Mouse (Mus musculus) v-Abl transformed pro-B cells (cell line): ENCODE data around the gene Fam129b.

Source experiments
- in situ Hi-C, 2 experiments: fragments of 400-800 bp; cut with MboI; formaldehyde crosslinking; loops; one replicate each; pipeline ENCODE4 v1.15.1; 2025; ENCODE audit not compliant: unreplicated experiment in 2 of 2

The Fam129b gene

DNA sequence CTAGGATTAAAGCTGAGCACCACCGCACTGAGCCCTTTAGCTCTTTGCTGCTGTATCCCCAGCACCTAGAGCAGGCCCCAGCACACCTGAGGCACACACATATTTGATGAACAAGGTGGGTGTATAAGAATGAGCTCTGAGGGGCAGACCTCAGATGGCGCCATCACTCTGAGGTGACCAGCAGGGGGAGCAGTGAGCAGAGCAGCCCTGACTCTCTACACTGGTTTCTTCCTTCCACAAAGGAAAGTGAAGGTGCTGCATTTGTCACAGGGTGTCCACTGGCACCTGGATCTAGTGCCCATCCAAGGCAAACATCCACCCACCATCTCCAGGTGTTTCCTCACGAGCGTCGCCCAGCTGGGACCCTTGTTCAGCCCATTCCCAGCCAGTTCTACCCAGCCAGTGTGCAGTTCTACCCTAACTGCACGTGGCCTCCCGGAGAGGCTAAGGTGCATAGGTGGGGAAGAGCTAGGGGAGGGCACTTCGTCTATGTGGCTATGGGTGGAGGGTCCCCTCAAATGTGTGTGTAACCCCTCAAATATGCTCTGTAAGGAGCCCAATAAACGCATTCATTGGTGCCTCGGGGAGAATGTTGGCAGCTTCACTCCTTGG, 16.8 kb upstream of the Fam129b start:
- in situ Hi-C loops = no loop called here

DNA sequence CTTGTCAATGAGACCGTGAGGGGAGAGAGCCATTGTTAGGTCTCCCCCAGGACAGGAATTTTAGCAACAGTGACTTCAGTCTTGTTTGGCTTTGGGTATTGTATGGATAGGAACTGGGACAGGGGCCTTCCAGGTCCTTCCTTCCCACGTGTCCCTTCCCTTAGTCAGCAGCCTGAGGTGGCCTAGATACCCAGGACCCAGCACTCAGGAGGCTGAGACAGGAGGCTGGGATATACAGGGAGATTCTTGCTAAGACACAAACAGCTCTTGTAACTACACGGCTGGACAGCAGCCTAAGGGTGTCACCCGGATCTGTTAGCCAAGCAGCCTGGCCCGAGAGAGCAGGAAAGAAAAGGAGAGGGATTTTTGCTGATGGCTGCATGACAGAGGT, 16.3 kb upstream of the Fam129b start:
- in situ Hi-C loops = loop anchor here (5.0 kb wide), 1 partner anchor 53 kb away; no protein-coding TSS in a partner anchor

GRCm38 (mm10) chr2:32860799-32861198, 15.1 kb upstream of the Fam129b start:
- in situ Hi-C loops = loop anchor here (5.0 kb wide), 1 partner anchor 52 kb away; no protein-coding TSS in a partner anchor

- in situ Hi-C loops = loop anchor here (5.0 kb wide), 1 partner anchor 49 kb away; no protein-coding TSS in a partner anchor
These were observed 12.6 kb upstream of the Fam129b start for GRCm38 (mm10) chr2:32863317-32863716.

GRCm38 (mm10) chr2:32864755-32865154, 11.2 kb upstream of the Fam129b start:
- in situ Hi-C loops = loop anchor here (5.0 kb wide), 1 partner anchor 48 kb away; no protein-coding TSS in a partner anchor

DNA sequence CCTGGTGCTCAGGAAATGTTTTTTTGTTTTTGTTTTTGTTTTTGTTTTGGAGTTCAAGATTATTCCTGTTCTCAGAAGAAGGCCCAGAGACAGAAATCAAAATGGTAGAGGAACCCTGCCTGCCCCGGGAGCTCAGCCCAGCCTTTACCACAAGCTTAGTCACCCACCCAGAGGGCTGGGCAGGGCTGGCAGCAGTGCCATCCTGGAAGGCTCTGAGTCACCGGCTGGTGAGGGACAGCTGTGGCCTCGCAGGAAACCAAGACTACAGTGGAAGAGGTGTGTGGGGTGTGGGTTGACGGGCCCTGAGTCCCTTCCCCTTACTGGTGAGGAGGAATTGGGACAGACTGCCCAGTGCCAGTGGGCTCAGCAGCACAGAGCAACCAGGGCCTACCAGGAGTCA, 8.6 kb upstream of the Fam129b start:
- in situ Hi-C loops = no loop called here

- in situ Hi-C loops = no loop called here
These were observed 6.1 kb upstream of the Fam129b start for GRCm38 (mm10) chr2:32869721-32870274.

- in situ Hi-C loops = no loop called here
These were observed 5.4 kb upstream of the Fam129b start for GRCm38 (mm10) chr2:32870275-32871100.

DNA sequence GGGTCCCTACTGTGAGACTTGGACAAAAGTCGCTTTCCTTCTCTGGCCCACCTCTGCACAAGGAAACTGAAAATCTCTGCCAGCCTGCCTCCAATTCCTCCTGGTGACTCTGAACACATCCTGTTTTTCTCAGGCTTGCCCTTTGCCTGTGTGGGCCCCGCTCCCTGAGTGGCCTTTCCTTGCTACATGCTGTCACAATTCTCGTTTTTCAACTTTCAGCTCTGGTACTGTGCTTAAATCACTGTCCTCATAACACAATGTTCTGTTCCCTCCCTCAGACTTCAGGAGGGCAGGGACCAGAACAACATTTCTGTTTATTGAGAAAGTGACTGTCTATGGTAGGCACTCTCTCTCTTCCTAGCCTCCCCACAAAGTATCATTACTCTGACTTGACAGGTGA, 1.8 kb upstream of the Fam129b start:
- in situ Hi-C loops = no loop called here

DNA sequence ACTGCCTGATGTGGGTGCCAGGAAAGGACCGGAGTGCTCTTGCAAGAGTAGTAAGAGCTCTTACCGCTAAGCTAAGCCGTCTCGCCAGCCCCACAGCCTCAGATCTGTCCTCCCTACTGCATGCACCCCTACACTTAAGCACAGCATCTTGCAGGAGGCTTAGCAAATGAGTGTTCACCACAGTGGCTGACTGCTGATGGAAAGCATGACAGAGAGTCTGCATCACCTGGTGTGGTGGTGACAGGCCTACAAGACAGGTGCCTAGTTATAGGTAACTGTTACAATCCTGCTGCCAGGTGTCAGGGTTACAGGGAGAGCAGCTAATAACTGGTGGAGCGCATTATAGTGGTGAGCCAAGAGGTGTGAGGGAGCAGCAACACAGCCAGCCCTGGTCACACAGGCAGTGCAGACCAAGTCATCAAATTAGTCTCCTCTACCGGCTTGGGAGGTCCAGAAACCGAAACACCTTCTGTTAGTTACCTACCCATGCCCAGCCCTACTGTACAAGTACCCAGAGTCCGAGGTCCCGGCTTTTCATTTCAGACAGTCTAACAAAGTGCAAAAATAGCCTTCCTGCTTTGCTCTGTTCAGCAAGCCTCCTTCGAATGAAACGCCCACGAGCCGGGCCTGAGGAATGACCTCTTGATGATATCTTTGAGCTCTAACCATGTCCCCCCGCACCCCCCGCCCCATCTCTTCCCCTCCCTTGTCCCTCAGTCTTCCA, 801 bp upstream of the Fam129b start:
- in situ Hi-C loops = no loop called here

DNA sequence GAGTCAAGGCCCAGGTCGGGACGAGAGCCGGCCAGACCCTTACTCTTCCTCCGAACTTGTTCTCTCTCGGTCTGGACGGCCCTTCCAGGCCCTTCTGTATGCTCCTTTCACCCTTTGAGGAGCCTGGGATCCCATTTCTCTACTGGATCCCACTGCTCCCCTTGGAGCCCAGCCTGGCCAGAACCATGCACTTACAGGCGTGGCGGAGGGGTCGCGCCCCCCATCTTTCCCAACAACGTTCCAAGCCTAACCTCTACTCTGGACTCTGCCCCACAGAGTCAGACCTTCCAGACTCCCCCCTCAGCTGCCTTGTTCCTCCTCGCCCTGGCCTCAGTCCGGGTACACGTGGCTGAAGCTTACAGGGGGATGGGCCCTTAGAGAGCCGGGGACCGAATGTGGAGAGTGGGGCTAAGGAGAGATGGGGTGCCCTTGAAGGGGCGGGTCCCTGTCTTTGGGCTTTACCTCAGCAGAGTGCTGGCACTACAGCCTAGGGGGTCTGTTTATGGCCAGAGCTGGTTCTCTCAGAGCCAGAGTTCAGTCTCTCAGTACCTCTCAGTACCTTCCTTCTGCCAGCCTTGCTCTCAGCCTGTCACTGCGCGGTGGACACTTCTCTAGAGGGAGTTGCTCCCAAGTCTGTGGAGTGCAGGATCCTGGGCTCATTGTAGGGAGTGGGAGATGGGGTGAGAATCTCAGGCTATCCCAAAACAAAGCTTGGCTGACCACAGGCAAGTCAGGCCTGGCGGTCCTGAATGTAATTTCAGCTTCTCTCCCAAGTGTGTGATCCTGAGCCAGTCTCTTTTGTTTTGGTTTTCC, 782 bp downstream of the Fam129b start:
- in situ Hi-C loops = no loop called here

GRCm38 (mm10) chr2:32877303-32877702, 1.4 kb downstream of the Fam129b start:
- in situ Hi-C loops = no loop called here

DNA sequence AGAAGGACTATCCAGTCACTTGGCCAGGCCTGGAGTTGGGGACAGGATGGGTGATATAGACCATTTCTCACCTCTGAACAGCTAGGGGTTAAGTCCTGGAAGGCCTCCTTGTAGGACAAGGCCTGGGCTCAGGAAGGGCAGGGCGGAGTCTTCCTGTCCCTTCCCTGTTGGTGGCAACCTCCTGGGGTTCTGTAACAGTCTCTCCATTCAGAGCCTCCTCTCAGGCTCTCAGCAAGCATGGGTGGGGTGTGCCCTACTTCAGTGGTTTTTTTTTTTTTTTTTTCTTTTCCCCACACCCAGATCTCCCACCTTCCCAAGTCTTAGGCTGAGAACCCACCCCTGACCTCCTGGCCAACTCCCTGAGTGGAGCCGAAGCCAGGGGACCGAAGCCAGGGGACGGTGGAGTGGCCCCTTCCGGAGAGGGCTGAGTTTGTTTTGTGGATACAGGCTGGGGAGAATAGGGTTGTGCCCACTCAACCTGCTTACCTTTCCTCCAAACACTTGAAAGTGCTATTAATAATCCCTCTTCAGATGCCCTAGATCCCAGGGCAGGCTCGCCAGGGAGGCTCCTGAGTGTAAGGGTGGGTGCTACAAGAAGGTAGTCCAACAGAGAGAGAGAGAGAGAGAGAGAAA, 2.0 kb downstream of the Fam129b start:
- in situ Hi-C loops = no loop called here

DNA sequence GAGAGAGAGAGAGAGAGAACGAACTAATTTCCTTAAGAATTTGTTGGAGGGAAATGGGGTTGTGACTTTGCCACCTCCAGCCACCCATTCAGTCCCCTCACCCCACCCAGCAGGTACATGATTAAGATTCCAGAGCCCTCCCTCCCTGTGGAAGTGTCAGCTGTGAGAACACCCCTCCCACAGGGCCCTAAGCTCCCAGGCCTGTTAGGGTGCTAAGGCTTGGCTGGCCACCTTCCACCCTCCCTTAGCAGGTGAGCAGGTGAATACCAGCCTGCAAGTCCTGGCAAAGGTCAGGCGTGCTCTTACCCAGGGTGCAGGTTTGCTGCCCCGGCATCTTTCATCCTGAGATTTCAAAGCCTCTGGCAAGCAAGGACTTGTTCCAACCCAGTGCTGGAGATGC, 2.5 kb downstream of the Fam129b start:
- in situ Hi-C loops = no loop called here

DNA sequence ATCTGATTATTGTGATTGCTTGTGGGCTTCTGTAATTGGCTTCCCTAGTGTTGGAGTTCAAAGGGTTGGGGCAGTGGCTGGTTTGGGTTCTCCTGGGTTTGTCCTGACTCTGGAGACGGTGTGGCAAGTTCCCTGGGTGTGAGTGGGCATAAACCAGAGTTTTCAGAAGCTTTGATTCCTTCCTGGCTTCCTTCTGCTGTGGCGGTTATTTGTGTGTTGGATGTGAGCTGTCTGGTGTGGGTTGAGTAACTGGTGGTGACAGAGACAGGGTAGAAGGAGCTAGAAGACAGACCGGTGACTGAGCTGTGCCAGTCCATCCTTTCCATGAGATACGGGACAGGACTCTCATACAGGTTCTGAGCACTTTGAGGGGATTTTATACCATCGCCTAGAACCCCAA, 3.7 kb downstream of the Fam129b start:
- in situ Hi-C loops = no loop called here

DNA sequence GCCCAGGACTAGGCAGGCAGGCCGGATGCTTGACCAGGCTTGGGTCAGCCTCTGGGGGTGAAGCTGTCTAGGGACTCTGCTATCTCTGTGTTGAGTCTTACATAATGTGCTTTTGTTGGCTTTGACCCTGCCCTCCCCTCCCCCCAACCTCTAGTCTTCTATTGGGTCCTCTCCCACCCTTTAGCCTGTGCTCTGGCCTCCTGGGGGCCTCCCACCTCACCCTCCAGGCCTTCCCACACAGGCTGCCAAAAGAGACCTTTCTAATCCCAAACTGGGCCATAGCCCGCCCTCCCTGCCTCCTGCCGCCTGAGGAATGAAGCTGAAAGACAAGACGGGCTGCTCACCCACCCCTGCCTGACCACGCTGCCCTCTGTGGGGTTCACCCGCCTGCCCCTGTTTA, 5.1 kb downstream of the Fam129b start:
- in situ Hi-C loops = no loop called here

- in situ Hi-C loops = no loop called here
These were observed 5.8 kb downstream of the Fam129b start for GRCm38 (mm10) chr2:32881723-32882122.

- in situ Hi-C loops = no loop called here
These were observed 6.5 kb downstream of the Fam129b start for GRCm38 (mm10) chr2:32882283-32883043.

- in situ Hi-C loops = no loop called here
These were observed 8.8 kb downstream of the Fam129b start for GRCm38 (mm10) chr2:32884745-32885144.
